Mouse (Mus musculus): ENCODE measurements around the gene Nfkbid. TPM values are rescaled to one million over a fixed set of nuclear protein-coding genes. Genes with fewer than 3 reads are reported as not detected.

Gene Nfkbid
- polyA plus RNA-seq, 1 experiment from 2014 or later = 2.0 TPM

- peaks cover 9% of the 10 kb centered on the region; the same call in 1 of the 2 replicates for H3K27me3 ChIP-seq
- H3K27ac ChIP-seq = no peak overlapping the region
- H3K9me3 ChIP-seq = no peaks in the 10 kb centered on the region
- no peak for ATAC-seq (ENCODE audit: low FRiP score, low read depth)
- no peak overlapping the region for H3K9ac ChIP-seq
- H3K4me2 ChIP-seq (replicated peaks) = no peak overlapping the region
- H3K36me3 ChIP-seq = no peaks in the 10 kb centered on the region
- no peaks in the 10 kb centered on the region for H3K4me1 ChIP-seq
- no peak overlapping the region for H3K4me3 ChIP-seq
- WGBS = 73% methylated on average over 3 of the region's 3 CpGs
These were observed 10.5 kb upstream of the Nfkbid start for GRCm38 (mm10) chr7:30411023-30411422.

GRCm38 (mm10) chr7:30412735-30413147, 8.8 kb upstream of the Nfkbid start:
- 42% methylated on average over 4 of the region's 4 CpGs for WGBS
- Histone ChIP-seq H3K9me3 (no peaks in the 10 kb centered on the region), H3K4me3 (no peak overlapping the region)

GRCm38 (mm10) chr7:30413596-30413995, 7.9 kb upstream of the Nfkbid start, which contains the start of gene Tyrobp:
TSS of gene Tyrobp (plus strand) at chr7:30413760.
- no peak for ATAC-seq (ENCODE audit: low FRiP score, low read depth)
- no peaks in the 10 kb centered on the region for H3K4me1 ChIP-seq
- H3K9ac ChIP-seq = no peak within 1 kb of the TSS
- H3K36me3 ChIP-seq = no peaks in the 10 kb centered on the region
- 63% methylated on average over 5 of the region's 5 CpGs for WGBS
- H3K9me3 ChIP-seq = peaks cover 4% of the 10 kb centered on the region; the same call in 1 of the 2 replicates
- H3K4me2 ChIP-seq (replicated peaks) = no peak within 1 kb of the TSS
- H3K27me3 ChIP-seq = peaks cover 9% of the 10 kb centered on the region; the same call in 1 of the 2 replicates
- H3K27ac ChIP-seq = no peak within 1 kb of the TSS
- no peak within 1 kb of the TSS for H3K4me3 ChIP-seq

More at GRCm38 (mm10) chr7:30412735-30413147, 8.8 kb upstream of the Nfkbid start:
- no peak for ATAC-seq (ENCODE audit: low FRiP score, low read depth)
- Histone ChIP-seq H3K27me3 (peaks cover 9% of the 10 kb centered on the region; the same call in 1 of the 2 replicates), H3K9ac (no peak overlapping the region), H3K27ac (no peak overlapping the region), H3K4me1 (no peaks in the 10 kb centered on the region), H3K4me2 (replicated peaks) (no peak overlapping the region), H3K36me3 (no peaks in the 10 kb centered on the region)

- Histone ChIP-seq H3K27ac (no peak overlapping the region), H3K9ac (no peak overlapping the region), H3K36me3 (no peaks in the 10 kb centered on the region), H3K4me1 (peaks cover 12% of the 10 kb centered on the region), H3K27me3 (peaks cover 29% of the 10 kb centered on the region), H3K4me3 (no peak overlapping the region), H3K9me3 (peaks cover 14% of the 10 kb centered on the region), H3K4me2 (replicated peaks) (no peak overlapping the region)
- WGBS = 67% methylated on average over 9 of the region's 9 CpGs
- no peak for ATAC-seq (ENCODE audit: low FRiP score, low read depth)
These were observed 3.7 kb upstream of the Nfkbid start for GRCm38 (mm10) chr7:30417856-30418255.

GRCm38 (mm10) chr7:30419561-30420499, 1.7 kb upstream of the Nfkbid start, which contains the start of gene Hcst:
TSS of gene Hcst (minus strand) at chr7:30419854.
- Histone ChIP-seq H3K27ac (no peak within 1 kb of the TSS), H3K36me3 (no peaks in the 10 kb centered on the region), H3K4me1 (peaks cover 19% of the 10 kb centered on the region), H3K9me3 (peaks cover 14% of the 10 kb centered on the region), H3K4me3 (no peak within 1 kb of the TSS), H3K27me3 (peaks cover 43% of the 10 kb centered on the region), H3K4me2 (replicated peaks) (no peak within 1 kb of the TSS), H3K9ac (no peak within 1 kb of the TSS)
- WGBS = 75% methylated on average over 10 of the region's 10 CpGs
- ATAC-seq (ENCODE audit: low FRiP score, low read depth) = no peak

GRCm38 (mm10) chr7:30420673-30421072, 859 bp upstream of the Nfkbid start:
- no peak overlapping the region for H3K4me2 ChIP-seq (replicated peaks)
- 88% methylated on average over 3 of the region's 3 CpGs for WGBS
- H3K27ac ChIP-seq = no peak overlapping the region
- peaks cover 19% of the 10 kb centered on the region for H3K4me1 ChIP-seq
- no peak overlapping the region for H3K4me3 ChIP-seq
- H3K36me3 ChIP-seq = peaks cover 6% of the 10 kb centered on the region; the same call in 1 of the 2 replicates
- peaks cover 14% of the 10 kb centered on the region for H3K9me3 ChIP-seq
- no peak for ATAC-seq (ENCODE audit: low FRiP score, low read depth)
- peaks cover 43% of the 10 kb centered on the region for H3K27me3 ChIP-seq
- no peak overlapping the region for H3K9ac ChIP-seq

- Histone ChIP-seq H3K27me3 (peaks cover 43% of the 10 kb centered on the region), H3K4me1 (peaks cover 19% of the 10 kb centered on the region), H3K36me3 (peaks cover 10% of the 10 kb centered on the region), H3K4me2 (replicated peaks) (peak overlapping the region; percentile 95), H3K27ac (no peak overlapping the region), H3K9me3 (peaks cover 14% of the 10 kb centered on the region), H3K4me3 (peak overlapping the region; percentile 63), H3K9ac (peak overlapping the region; percentile 72)
- peak; percentile 75 for ATAC-seq (ENCODE audit: low FRiP score, low read depth)
- WGBS = under 1% methylated on average over 45 of the region's 45 CpGs
These were observed 431 bp downstream of the Nfkbid start for GRCm38 (mm10) chr7:30421890-30422435.

GRCm38 (mm10) chr7:30422560-30422959, 1.0 kb downstream of the Nfkbid start:
- peaks cover 10% of the 10 kb centered on the region for H3K36me3 ChIP-seq
- 10% methylated on average over 9 of the region's 9 CpGs for WGBS
- peak overlapping the region; percentile 95 for H3K4me2 ChIP-seq (replicated peaks)
- H3K9ac ChIP-seq = peak overlapping the region; percentile 72
- H3K27ac ChIP-seq = no peak overlapping the region; the same call in 1 of the 2 replicates
- H3K4me3 ChIP-seq = peak overlapping the region; percentile 63
- H3K27me3 ChIP-seq = peaks cover 43% of the 10 kb centered on the region
- 0 out of 2 replicates have a peak, but pooled peaks have one; percentile 10 for ATAC-seq (ENCODE audit: low FRiP score, low read depth)
- peaks cover 19% of the 10 kb centered on the region for H3K4me1 ChIP-seq
- peaks cover 14% of the 10 kb centered on the region for H3K9me3 ChIP-seq

GRCm38 (mm10) chr7:30423071-30423641, 1.6 kb downstream of the Nfkbid start:
- peak overlapping the region; percentile 72 for H3K9ac ChIP-seq
- peaks cover 10% of the 10 kb centered on the region for H3K36me3 ChIP-seq
- H3K27ac ChIP-seq = peak overlapping the region; percentile 48; the same call in 1 of the 2 replicates
- WGBS = 47% methylated on average over 23 of the region's 23 CpGs
- H3K4me1 ChIP-seq = peaks cover 19% of the 10 kb centered on the region
- H3K4me2 ChIP-seq (replicated peaks) = peak overlapping the region; percentile 95
- H3K4me3 ChIP-seq = peak overlapping the region; percentile 63
- ATAC-seq (ENCODE audit: low FRiP score, low read depth) = no peak; the same call in 1 of the 2 replicates
- peaks cover 14% of the 10 kb centered on the region for H3K9me3 ChIP-seq
- H3K27me3 ChIP-seq = peaks cover 43% of the 10 kb centered on the region

- H3K9me3 ChIP-seq = no peaks in the 10 kb centered on the region
- no peak overlapping the region for H3K4me2 ChIP-seq (replicated peaks)
- H3K9ac ChIP-seq = no peak overlapping the region
- ATAC-seq (ENCODE audit: low FRiP score, low read depth) = no peak
- H3K4me1 ChIP-seq = no peaks in the 10 kb centered on the region
- H3K4me3 ChIP-seq = no peak overlapping the region
- H3K27me3 ChIP-seq = no peaks in the 10 kb centered on the region
- peaks cover 10% of the 10 kb centered on the region for H3K36me3 ChIP-seq
- H3K27ac ChIP-seq = no peak overlapping the region
These were observed 7.8 kb downstream of the Nfkbid start for GRCm38 (mm10) chr7:30429327-30429726.

GRCm38 (mm10) chr7:30430191-30430590, 8.7 kb downstream of the Nfkbid start:
- Histone ChIP-seq H3K4me3 (no peak overlapping the region), H3K27ac (no peak overlapping the region), H3K9me3 (no peaks in the 10 kb centered on the region), H3K4me2 (replicated peaks) (no peak overlapping the region), H3K36me3 (peaks cover 15% of the 10 kb centered on the region), H3K4me1 (no peaks in the 10 kb centered on the region), H3K9ac (no peak overlapping the region), H3K27me3 (peaks cover 4% of the 10 kb centered on the region)
- ATAC-seq (ENCODE audit: low FRiP score, low read depth) = no peak
- WGBS = 48% methylated on average over 2 of the region's 2 CpGs

GRCm38 (mm10) chr7:30431793-30432192, 10.3 kb downstream of the Nfkbid start:
- 19% methylated on average over 3 of the region's 3 CpGs for WGBS
- no peak for ATAC-seq (ENCODE audit: low FRiP score, low read depth)
- peaks cover 20% of the 10 kb centered on the region for H3K27me3 ChIP-seq
- peaks cover 21% of the 10 kb centered on the region for H3K36me3 ChIP-seq
- no peak overlapping the region for H3K4me3 ChIP-seq
- H3K9me3 ChIP-seq = no peaks in the 10 kb centered on the region
- no peak overlapping the region for H3K9ac ChIP-seq
- no peak overlapping the region for H3K4me2 ChIP-seq (replicated peaks)
- no peaks in the 10 kb centered on the region for H3K4me1 ChIP-seq
- H3K27ac ChIP-seq = no peak overlapping the region

Measured in limb, embryonic 13.5 days (tissue).